Mouse (Mus musculus) liver, adult 2 months (tissue): Measurements from ENCODE around the gene Ccdc158. TPM values are rescaled to one million over a fixed set of nuclear protein-coding genes. Genes with fewer than 3 reads are reported as not detected.

Source experiments
- DNase-seq: peaks from one replicate; pipeline ENCODE4 v3.0.0-alpha.2; 2011; ENCODE audit warnings: low read depth, low spot score; ENCODE audit errors: extremely low read depth
- H3K27ac ChIP-seq: fragments of 200-500 bp; replicated peaks from 2 replicates; pipeline ENCODE4 v1.5.1; 2012; ENCODE audit warnings: low read depth, mild to moderate bottlenecking, control low read depth, inconsistent platforms, low read length; ENCODE audit not compliant: insufficient read depth
- H3K27me3 ChIP-seq: fragments of 200-500 bp; 2 replicates; pipeline ENCODE4 v1.6.1; 2012; ENCODE audit warnings: mild to moderate bottlenecking, moderate library complexity, low read length, inconsistent platforms; ENCODE audit not compliant: control insufficient read depth, insufficient read depth
- H3K36me3 ChIP-seq: fragments of 200-500 bp; 2 replicates; pipeline ENCODE4 v1.6.1; 2012; ENCODE audit warnings: low read length, inconsistent platforms; ENCODE audit not compliant: control insufficient read depth, insufficient read depth
- H3K4me1 ChIP-seq: fragments of 200-500 bp; 2 replicates; pipeline ENCODE4 v1.6.1; 2011; ENCODE audit warnings: low read length; ENCODE audit not compliant: control insufficient read depth, insufficient read depth
- H3K4me3 ChIP-seq: fragments of 200-500 bp; 2 replicates; pipeline ENCODE4 v1.5.1; 2011; ENCODE audit warnings: low read depth, mild to moderate bottlenecking, control low read depth, low read length, moderate library complexity; ENCODE audit not compliant: insufficient read depth
- H3K79me2 ChIP-seq: fragments of 200-500 bp; 2 replicates; pipeline ENCODE4 v1.6.1; 2012; ENCODE audit warnings: inconsistent platforms, mild to moderate bottlenecking, low read length, moderate library complexity; ENCODE audit not compliant: control insufficient read depth, insufficient read depth
- H3K9ac ChIP-seq: fragments of 200-500 bp; 2 replicates; pipeline ENCODE4 v1.6.1; 2012; ENCODE audit warnings: low read depth, mild to moderate bottlenecking, control low read depth, inconsistent platforms, low read length
- CTCF ChIP-seq: fragments of 200-500 bp; IDR thresholded peaks from 2 replicates; pipeline ENCODE4 v1.5.1; 2011; ENCODE audit warnings: low read depth, low read length, control low read depth
- POLR2A ChIP-seq: fragments of 200-500 bp; IDR thresholded peaks from 2 replicates; pipeline ENCODE4 v1.6.1; 2011; ENCODE audit warnings: low read length, control low read depth; ENCODE audit not compliant: insufficient read depth; ENCODE audit errors: extremely low read depth
- WGBS: fragments of 180-500 bp; shearing (Covaris S2); methylation state at CpG from one replicate; pipeline ENCODE4 v1.1.7; 2018; 5-methylcytosine and 5-hydroxymethylcytosine counted together
- polyA plus RNA-seq: library from polyadenylated mRNA; depleted of rRNA; stranded (reverse); fragments of >200 nt; gene quantifications from 2 replicates; pipeline ENCODE4 v1.2.3, GENCODE M21; 2012
- total RNA-seq: library from RNA; depleted of rRNA; stranded (reverse); fragments of >200 nt; gene quantifications from 2 replicates; pipeline ENCODE4 v1.2.3, GENCODE M21; 2014

Gene Ccdc158
- total and polyA plus RNA-seq, 2 experiments = 0.10 to 0.37 TPM

DNA sequence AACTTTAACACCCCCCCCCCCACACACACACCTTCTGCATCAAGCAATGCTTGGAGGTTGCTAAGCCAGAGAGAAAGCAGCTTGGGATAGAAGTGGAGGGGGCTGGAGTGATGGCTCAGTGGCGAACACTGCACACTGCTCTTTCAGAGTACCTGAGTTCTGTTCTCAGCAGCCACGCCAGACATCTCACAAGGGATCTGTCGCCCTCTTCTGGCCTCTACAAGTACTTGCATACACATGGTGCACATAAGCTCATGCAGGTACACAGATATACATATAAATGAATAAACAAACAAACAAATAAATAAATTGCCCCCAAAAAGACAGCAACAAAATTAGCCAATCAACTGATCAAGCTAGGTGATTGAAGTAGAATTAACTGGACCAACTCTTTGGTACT, 18.7 kb upstream of the Ccdc158 start:
- 92% methylated on average over 3 of the region's 3 CpGs for WGBS
- H3K4me1 ChIP-seq = peaks cover 5% of the 10 kb centered on the region; the same call in 1 of the 2 replicates
- no peak overlapping the region for H3K9ac ChIP-seq
- TF ChIP-seq POLR2A (no peak), CTCF (peak; percentile 4; the same call in 1 of the 2 replicates)
- H3K27ac ChIP-seq = no peak overlapping the region
- H3K36me3 ChIP-seq = no peaks in the 10 kb centered on the region
- H3K79me2 ChIP-seq = peaks cover 30% of the 10 kb centered on the region; the same call in 1 of the 2 replicates
- H3K4me3 ChIP-seq = no peak overlapping the region
- DNase-seq = no peak
- no peaks in the 10 kb centered on the region for H3K27me3 ChIP-seq

- Histone ChIP-seq H3K27ac (no peak overlapping the region), H3K4me3 (no peak overlapping the region), H3K79me2 (peaks cover 28% of the 10 kb centered on the region; the same call in 1 of the 2 replicates), H3K36me3 (no peaks in the 10 kb centered on the region), H3K27me3 (no peaks in the 10 kb centered on the region), H3K4me1 (peaks cover 5% of the 10 kb centered on the region; the same call in 1 of the 2 replicates), H3K9ac (no peak overlapping the region)
- DNase-seq = no peak
- TF ChIP-seq POLR2A (no peak), CTCF (no peak)
- WGBS = 85% methylated on average over 16 of the region's 16 CpGs
Observed at GRCm38 (mm10) chr5:92692206-92693007, 17.3 kb upstream of the Ccdc158 start.

DNA sequence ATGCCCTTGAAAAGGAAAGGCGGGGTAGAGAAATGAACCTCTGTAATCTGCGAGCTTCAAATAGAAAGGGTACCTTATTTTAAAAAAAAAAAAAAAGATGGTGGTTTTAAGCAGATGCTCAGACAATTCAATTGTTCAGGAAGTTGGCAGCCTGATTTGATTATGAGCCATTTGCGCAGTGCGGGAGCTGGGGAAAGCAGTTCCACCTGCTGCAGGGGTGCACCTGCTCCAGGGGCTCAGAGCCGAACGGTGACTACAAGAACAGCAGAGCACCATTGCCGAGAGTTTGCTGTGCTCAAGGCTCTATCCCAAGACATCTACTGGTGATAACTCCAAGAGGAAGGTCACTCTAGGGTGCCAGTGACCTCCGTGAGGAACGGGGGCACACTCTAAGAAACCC, 13.5 kb upstream of the Ccdc158 start:
- H3K9ac ChIP-seq = no peak overlapping the region
- H3K4me1 ChIP-seq = peaks cover 1% of the 10 kb centered on the region; the same call in 1 of the 2 replicates
- H3K36me3 ChIP-seq = no peaks in the 10 kb centered on the region
- 95% methylated on average over 9 of the region's 9 CpGs for WGBS
- DNase-seq = no peak
- H3K79me2 ChIP-seq = peaks cover 20% of the 10 kb centered on the region; the same call in 1 of the 2 replicates
- H3K4me3 ChIP-seq = no peak overlapping the region
- no peaks in the 10 kb centered on the region for H3K27me3 ChIP-seq
- H3K27ac ChIP-seq = no peak overlapping the region
- TF ChIP-seq POLR2A = no peak
- no peak for TF ChIP-seq CTCF

- no peak overlapping the region for H3K9ac ChIP-seq
- H3K36me3 ChIP-seq = no peaks in the 10 kb centered on the region
- peaks cover 20% of the 10 kb centered on the region; the same call in 1 of the 2 replicates for H3K79me2 ChIP-seq
- H3K4me3 ChIP-seq = no peak overlapping the region
- no peak for DNase-seq
- no peaks in the 10 kb centered on the region for H3K27me3 ChIP-seq
- no peak for TF ChIP-seq CTCF
- no peak for TF ChIP-seq POLR2A
- H3K27ac ChIP-seq = no peak overlapping the region
- peaks cover 1% of the 10 kb centered on the region; the same call in 1 of the 2 replicates for H3K4me1 ChIP-seq
- WGBS = 93% methylated on average over 5 of the region's 5 CpGs
Observed at GRCm38 (mm10) chr5:92688124-92688523, 13.1 kb upstream of the Ccdc158 start.

DNA sequence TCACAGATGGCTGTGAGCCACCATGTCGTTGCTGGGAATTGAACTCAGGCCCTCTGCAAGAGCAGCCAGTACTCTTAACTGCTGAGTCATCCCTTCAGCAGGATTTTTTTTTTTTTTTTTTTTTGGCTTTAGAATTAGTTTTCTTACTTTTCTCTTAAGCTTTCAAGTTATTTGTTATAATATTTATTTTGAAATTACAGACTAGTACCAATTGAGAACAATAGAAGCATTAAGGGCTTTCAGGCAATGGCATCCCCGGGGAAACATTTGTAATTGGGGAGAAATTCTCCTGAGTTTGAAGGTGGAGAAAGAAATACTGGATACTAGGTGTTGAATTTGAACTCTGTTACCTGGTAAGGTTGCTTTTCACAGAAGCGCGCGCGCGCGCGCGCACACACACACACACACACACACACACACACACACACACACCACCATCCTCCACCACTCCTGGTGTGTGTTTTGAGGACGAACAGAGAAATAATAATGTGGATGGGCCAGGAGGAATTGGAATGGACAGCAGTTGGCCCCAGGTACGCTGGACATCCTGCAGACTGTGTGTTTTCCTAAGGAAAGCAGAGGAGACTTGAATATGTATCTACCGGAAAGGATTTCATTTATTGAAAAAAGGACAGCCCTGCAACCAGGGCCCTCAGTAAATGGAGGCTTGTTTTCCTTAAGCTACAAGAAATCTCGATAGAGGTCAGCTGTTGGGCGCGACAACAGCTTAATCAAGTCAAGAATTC, 9.8 kb upstream of the Ccdc158 start:
- Histone ChIP-seq H3K36me3 (no peaks in the 10 kb centered on the region), H3K4me3 (no peak overlapping the region), H3K4me1 (peaks cover 3% of the 10 kb centered on the region; the same call in 1 of the 2 replicates), H3K79me2 (peaks cover 20% of the 10 kb centered on the region; the same call in 1 of the 2 replicates), H3K27me3 (no peaks in the 10 kb centered on the region), H3K27ac (no peak overlapping the region), H3K9ac (no peak overlapping the region)
- no peak for TF ChIP-seq POLR2A
- TF ChIP-seq CTCF = no peak
- 90% methylated on average over 16 of the region's 16 CpGs for WGBS
- DNase-seq = no peak
